Mouse (Mus musculus) intestine, postnatal 0 days (tissue): ENCODE results near the gene Abca13. TPM values are rescaled to one million over a fixed set of nuclear protein-coding genes. Genes with fewer than 3 reads are reported as not detected.

Experiments used
- ATAC-seq: fragments of 200-750 bp; cut with Nextera tagmentation; 2 replicates; pipeline ENCODE4 v1.8.0; 2017; ENCODE audit warnings: mild to moderate bottlenecking, moderate TSS enrichment, moderate library complexity
- H3K27ac ChIP-seq: fragments of 300-500 bp; sonication (generic); 2 replicates; pipeline ENCODE4 v1.5.1; 2014; ENCODE audit warnings: mild to moderate bottlenecking, low read depth, low read length, moderate library complexity
- H3K27me3 ChIP-seq: fragments of 300-500 bp; sonication (generic); replicated peaks from 2 replicates; pipeline ENCODE4 v1.6.1; 2014; ENCODE audit warnings: low read length, mixed read lengths; ENCODE audit not compliant: control insufficient read depth, insufficient read depth
- H3K36me3 ChIP-seq: fragments of 300-500 bp; sonication (generic); 2 replicates; pipeline ENCODE4 v1.6.1; 2014; ENCODE audit warnings: mild to moderate bottlenecking, moderate library complexity; ENCODE audit not compliant: control insufficient read depth, insufficient read depth
- H3K4me1 ChIP-seq: fragments of 300-500 bp; sonication (generic); replicated peaks from 2 replicates; pipeline ENCODE4 v1.6.1; 2014; ENCODE audit warnings: antibody characterized with exemption, low read length, mixed read lengths; ENCODE audit not compliant: control insufficient read depth, insufficient read depth
- H3K4me2 ChIP-seq: fragments of 300-500 bp; sonication (generic); replicated peaks from 2 replicates; pipeline ENCODE4 v1.6.1; 2014; ENCODE audit warnings: low read depth, mild to moderate bottlenecking, moderate library complexity
- H3K4me3 ChIP-seq: fragments of 300-500 bp; sonication (generic); 2 replicates; pipeline ENCODE4 v1.5.1; 2014; ENCODE audit warnings: low read depth, low read length
- H3K9ac ChIP-seq: fragments of 300-500 bp; sonication (generic); 2 replicates; pipeline ENCODE4 v1.6.1; 2014; ENCODE audit warnings: mild to moderate bottlenecking, low read depth, low read length
- H3K9me3 ChIP-seq: fragments of 300-500 bp; sonication (generic); 2 replicates; pipeline ENCODE4 v1.6.1; 2016; ENCODE audit warnings: mixed run types; ENCODE audit not compliant: control insufficient read depth
- CTCF ChIP-seq: sonication (generic); IDR thresholded peaks from 2 replicates; pipeline ENCODE4 v1.5.1; 2016; ENCODE audit warnings: low read depth, mild to moderate bottlenecking, control low read depth, antibody characterized with exemption, moderate library complexity
- WGBS: fragments of 180-500 bp; shearing (Covaris S2); extraction: QIAGEN DNeasy Blood & Tissue Kit; methylation state at CpG from one replicate; pipeline ENCODE4 v1.1.7; 2014; 5-methylcytosine and 5-hydroxymethylcytosine counted together
- polyA plus RNA-seq: library from polyadenylated mRNA; unstranded; fragments of >200 nt; fragmentation: Nextera tagmentation; extraction: Ambion mirVana; gene quantifications from 2 replicates; pipeline ENCODE4 v1.2.1, GENCODE M21; 2015

The Abca13 gene
- polyA plus RNA-seq, 1 experiment from 2014 or later: 0.86 TPM

GRCm38 (mm10) chr11:9574894-9575293, 383.2 kb downstream of the Abca13 start:
- H3K27me3 ChIP-seq: no peaks in the 10 kb centered on the region
- H3K36me3 ChIP-seq: no peaks in the 10 kb centered on the region
- no peak for TF ChIP-seq CTCF
- H3K9me3 ChIP-seq: no peaks in the 10 kb centered on the region
- H3K4me1 ChIP-seq: no peaks in the 10 kb centered on the region
- H3K4me2 ChIP-seq: no peak overlapping the region
- WGBS: 88% methylated on average over 4 of the region's 4 CpGs
- H3K4me3 ChIP-seq: no peak overlapping the region
- H3K9ac ChIP-seq: no peak overlapping the region
- H3K27ac ChIP-seq: no peak overlapping the region
- ATAC-seq: no peak

GRCm38 (mm10) chr11:9591757-9592316, 400.1 kb downstream of the Abca13 start:
- WGBS: 66% methylated on average over 1 of the region's 1 CpGs

GRCm38 (mm10) chr11:9597299-9597698, 405.6 kb downstream of the Abca13 start:
- H3K4me1 ChIP-seq: no peaks in the 10 kb centered on the region
- H3K4me2 ChIP-seq: no peak overlapping the region
- no peak for ATAC-seq
- no peaks in the 10 kb centered on the region for H3K9me3 ChIP-seq
- no peak overlapping the region for H3K9ac ChIP-seq
- no peaks in the 10 kb centered on the region for H3K27me3 ChIP-seq
- H3K4me3 ChIP-seq: no peak overlapping the region
- no peak overlapping the region for H3K27ac ChIP-seq
- no peak for TF ChIP-seq CTCF
- 62% methylated on average over 2 of the region's 2 CpGs for WGBS
- H3K36me3 ChIP-seq: no peaks in the 10 kb centered on the region

More at GRCm38 (mm10) chr11:9591757-9592316, 400.1 kb downstream of the Abca13 start:
- Histone ChIP-seq H3K4me3 (no peak overlapping the region), H3K27me3 (no peaks in the 10 kb centered on the region), H3K4me1 (no peaks in the 10 kb centered on the region), H3K36me3 (no peaks in the 10 kb centered on the region), H3K27ac (no peak overlapping the region), H3K4me2 (no peak overlapping the region), H3K9ac (no peak overlapping the region), H3K9me3 (no peaks in the 10 kb centered on the region)
- TF ChIP-seq CTCF: no peak
- no peak for ATAC-seq

- H3K4me1 ChIP-seq: no peaks in the 10 kb centered on the region
- H3K36me3 ChIP-seq: no peaks in the 10 kb centered on the region
- H3K9me3 ChIP-seq: no peaks in the 10 kb centered on the region
- H3K27me3 ChIP-seq: no peaks in the 10 kb centered on the region
- no peak overlapping the region for H3K27ac ChIP-seq
- TF ChIP-seq CTCF: no peak
- 94% methylated on average over 3 of the region's 3 CpGs for WGBS
- no peak for ATAC-seq
- no peak overlapping the region for H3K9ac ChIP-seq
- no peak overlapping the region for H3K4me2 ChIP-seq
- H3K4me3 ChIP-seq: no peak overlapping the region
Observed at GRCm38 (mm10) chr11:9601096-9601495, 409.4 kb downstream of the Abca13 start.

- H3K9ac ChIP-seq: no peak overlapping the region
- 83% methylated on average over 4 of the region's 4 CpGs for WGBS
- H3K4me2 ChIP-seq: no peak overlapping the region
- no peaks in the 10 kb centered on the region for H3K27me3 ChIP-seq
- no peaks in the 10 kb centered on the region for H3K36me3 ChIP-seq
- no peak overlapping the region for H3K27ac ChIP-seq
- no peak for TF ChIP-seq CTCF
- no peaks in the 10 kb centered on the region for H3K9me3 ChIP-seq
- no peak for ATAC-seq
- no peaks in the 10 kb centered on the region for H3K4me1 ChIP-seq
- no peak overlapping the region for H3K4me3 ChIP-seq
Observed at GRCm38 (mm10) chr11:9602137-9602536, 410.4 kb downstream of the Abca13 start.

- H3K9me3 ChIP-seq: no peaks in the 10 kb centered on the region
- H3K4me1 ChIP-seq: no peaks in the 10 kb centered on the region
- ATAC-seq: no peak
- no peaks in the 10 kb centered on the region for H3K36me3 ChIP-seq
- H3K27ac ChIP-seq: no peak overlapping the region
- no peak overlapping the region for H3K9ac ChIP-seq
- no peak overlapping the region for H3K4me2 ChIP-seq
- H3K27me3 ChIP-seq: no peaks in the 10 kb centered on the region
- no peak for TF ChIP-seq CTCF
- H3K4me3 ChIP-seq: no peak overlapping the region
Observed at GRCm38 (mm10) chr11:9608249-9608648, 416.5 kb downstream of the Abca13 start.

GRCm38 (mm10) chr11:9609075-9609474, 417.3 kb downstream of the Abca13 start:
- Histone ChIP-seq H3K27me3 (no peaks in the 10 kb centered on the region), H3K4me1 (no peaks in the 10 kb centered on the region), H3K9ac (no peak overlapping the region), H3K4me2 (no peak overlapping the region), H3K4me3 (no peak overlapping the region), H3K36me3 (no peaks in the 10 kb centered on the region), H3K9me3 (no peaks in the 10 kb centered on the region), H3K27ac (no peak overlapping the region)
- 55% methylated on average over 3 of the region's 3 CpGs for WGBS
- no peak for ATAC-seq
- no peak for TF ChIP-seq CTCF
